Mouse (Mus musculus) testis, adult 2 months (tissue): ENCODE results near the gene Ahcyl2.

Experiments used
- CTCF ChIP-seq: fragments of 200-500 bp; IDR thresholded peaks from 2 replicates; pipeline ENCODE4 v1.5.1; 2012; ENCODE audit warnings: low read depth, mild to moderate bottlenecking, inconsistent platforms, low read length, moderate library complexity; ENCODE audit not compliant: control insufficient read depth, insufficient read depth, insufficient replicate concordance
- POLR2A ChIP-seq: fragments of 200-500 bp; IDR thresholded peaks from 2 replicates; pipeline ENCODE4 v1.6.1; 2012; ENCODE audit warnings: low read depth, mild to moderate bottlenecking, inconsistent platforms, low read length, moderate library complexity; ENCODE audit not compliant: control insufficient read depth

GRCm38 (mm10) chr6:29788779-29789350, 21.1 kb downstream of the Ahcyl2 start:
- TF ChIP-seq POLR2A (no peak), CTCF (no peak)
